ENCODE assay signal across 14 mouse cellular contexts in the genomic region with DNA sequence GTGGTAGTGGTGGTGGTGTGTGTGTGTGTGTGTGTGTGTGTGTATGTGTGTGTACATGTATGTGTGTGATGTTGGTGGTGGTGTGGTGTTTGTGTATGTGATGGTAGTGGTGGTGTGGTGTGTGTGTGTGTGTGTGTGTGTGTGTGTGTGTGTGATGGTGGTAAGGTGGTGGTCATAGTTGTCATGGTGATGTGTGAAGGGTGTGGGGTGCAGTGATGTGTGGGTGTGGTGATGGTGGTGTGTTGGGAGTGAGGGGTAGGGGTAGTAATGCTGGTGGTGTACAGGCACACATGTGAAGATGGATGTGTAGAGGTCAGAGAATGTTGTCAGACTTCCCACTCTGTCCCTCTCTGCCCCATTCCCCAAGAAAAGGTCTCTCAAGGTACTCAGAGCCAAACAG.
"Had no signal": no experiment of that assay in that cellular context is flagged by ENCODE, and none has a peak within 500 bp of the region (broad histone marks: within the 10 kb centered on the region; RNA-seq: fewer than 3 reads in every experiment).

No protein-coding gene starts in this region.

- H3K4me3 ChIP-seq: kidney, embryonic 15.5 days; limb, embryonic 13.5 days; neural tube, embryonic 13.5 days; stomach, embryonic 15.5 days had no signal

- H3K27me3 ChIP-seq: kidney, embryonic 15.5 days; limb, embryonic 13.5 days; neural tube, embryonic 13.5 days; stomach, embryonic 15.5 days had no signal

- DNase-seq: kidney, adult 2 months; kidney, postnatal 14 days; left cerebral cortex, postnatal 4 days; lung, adult 2 months; lung, postnatal 36 days; right cerebral cortex, postnatal 4 days; spleen, adult 18-20 months; thymus, postnatal 36 days had no signal

- ATAC-seq: lung, postnatal 0 days had no signal

- H3K4me2 ChIP-seq: kidney, embryonic 15.5 days; limb, embryonic 13.5 days; neural tube, embryonic 13.5 days; stomach, embryonic 15.5 days had no signal

- H3K36me3 ChIP-seq: kidney, embryonic 15.5 days; limb, embryonic 13.5 days; neural tube, embryonic 13.5 days; stomach, embryonic 15.5 days had no signal

- H3K9me3 ChIP-seq: kidney, embryonic 15.5 days; limb, embryonic 13.5 days; neural tube, embryonic 13.5 days; stomach, embryonic 15.5 days had no signal

- H3K27ac ChIP-seq: kidney, embryonic 15.5 days; limb, embryonic 13.5 days; liver, embryonic 14.5 days; neural tube, embryonic 13.5 days; stomach, embryonic 15.5 days had no signal

- H3K4me1 ChIP-seq: kidney, embryonic 15.5 days; neural tube, embryonic 13.5 days; stomach, embryonic 15.5 days had no signal

- H3K9ac ChIP-seq: kidney, embryonic 15.5 days; limb, embryonic 13.5 days; liver, embryonic 14.5 days; neural tube, embryonic 13.5 days; stomach, embryonic 15.5 days had no signal
